Mouse (Mus musculus) hindbrain, postnatal 0 days (tissue): ENCODE data around the gene Psd4. TPM values are rescaled to one million over a fixed set of nuclear protein-coding genes. Genes with fewer than 3 reads are reported as not detected.
A peak's percentile ranks its signal among the peaks of the same experiment; 100 is the strongest.

Experiments used
- ATAC-seq: fragments of 200-750 bp; cut with Nextera tagmentation; 2 replicates; pipeline ENCODE4 v1.8.0; 2017; ENCODE audit warnings: mild to moderate bottlenecking, moderate TSS enrichment, moderate library complexity
- DNase-seq: peaks from one replicate; pipeline ENCODE4 v3.0.0-alpha.2; 2015; ENCODE audit warnings: low spot score
- H3K27ac ChIP-seq: fragments of 300-500 bp; sonication (generic); 2 replicates; pipeline ENCODE4 v1.5.1; 2014; ENCODE audit warnings: mild to moderate bottlenecking
- H3K27me3 ChIP-seq: fragments of 300-500 bp; sonication (generic); 2 replicates; pipeline ENCODE4 v1.6.1; 2014; ENCODE audit warnings: low read length, mixed read lengths; ENCODE audit not compliant: insufficient read depth
- H3K36me3 ChIP-seq: fragments of 300-500 bp; sonication (generic); 2 replicates; pipeline ENCODE4 v1.6.1; 2014; ENCODE audit warnings: low read length, mixed read lengths; ENCODE audit not compliant: insufficient read depth
- H3K4me1 ChIP-seq: fragments of 300-500 bp; sonication (generic); 2 replicates; pipeline ENCODE4 v1.6.1; 2014; ENCODE audit warnings: antibody characterized with exemption, low read length, mixed read lengths; ENCODE audit not compliant: insufficient read depth
- H3K4me2 ChIP-seq: fragments of 300-500 bp; sonication (generic); 2 replicates; pipeline ENCODE4 v1.6.1; 2014; ENCODE audit warnings: low read depth, mild to moderate bottlenecking, low read length, moderate library complexity, mixed read lengths
- H3K4me3 ChIP-seq: fragments of 300-500 bp; sonication (generic); 2 replicates; pipeline ENCODE4 v1.5.1; 2014; ENCODE audit warnings: low read length
- H3K9ac ChIP-seq: fragments of 300-500 bp; sonication (generic); replicated peaks from 2 replicates; pipeline ENCODE4 v1.6.1; 2014; ENCODE audit warnings: mild to moderate bottlenecking, low read length, moderate library complexity, mixed read lengths
- H3K9me3 ChIP-seq: fragments of 300-500 bp; sonication (generic); 2 replicates; pipeline ENCODE4 v1.6.1; 2016; ENCODE audit warnings: low read length, mixed read lengths
- CTCF ChIP-seq: IDR thresholded peaks from 2 replicates; pipeline ENCODE4 v1.5.1; 2016; ENCODE audit warnings: antibody characterized with exemption, control low read depth, low read depth
- WGBS: fragments of 180-500 bp; shearing (Covaris S2); extraction: QIAGEN DNeasy Blood & Tissue Kit; methylation state at CpG from one replicate; pipeline ENCODE4 v1.1.7; 2014; 5-methylcytosine and 5-hydroxymethylcytosine counted together
- polyA plus RNA-seq: library from polyadenylated mRNA; unstranded; fragments of >200 nt; fragmentation: Nextera tagmentation; extraction: Ambion mirVana; gene quantifications from 2 replicates; pipeline ENCODE4 v1.2.1, GENCODE M21; 2015
- total RNA-seq: library from RNA; depleted of rRNA; stranded (reverse); fragments of >200 nt; gene quantifications from 2 replicates; pipeline ENCODE4 v1.2.3, GENCODE M21; 2014; rRNA removed

Gene Psd4
- total RNA-seq (1.3 and 7.0 TPM in 2 replicates), polyA plus RNA-seq (0.71 and 1.2 TPM in 2 replicates)

- Histone ChIP-seq H3K27me3 (no peaks in the 10 kb centered on the region), H3K4me2 (peak within 1 kb of the TSS; percentile 76), H3K36me3 (no peaks in the 10 kb centered on the region), H3K9me3 (no peaks in the 10 kb centered on the region), H3K4me1 (peaks cover 8% of the 10 kb centered on the region; the same call in 1 of the 2 replicates), H3K9ac (peak within 1 kb of the TSS; percentile 37), H3K4me3 (peak within 1 kb of the TSS; percentile 45), H3K27ac (no peak within 1 kb of the TSS)
- peak; percentile 64 for DNase-seq
- WGBS = 4% methylated on average over 46 of the region's 47 CpGs
- peak; percentile 86 for ATAC-seq
- TF ChIP-seq CTCF = peak; percentile 22; the same call in 1 of the 2 replicates
These were observed at the start of gene Psd4 for GRCm38 (mm10) chr2:24367030-24367894. Gene Psd4, plus strand, starts transcription at chr2:24367580.

GRCm38 (mm10) chr2:24317919-24318598 is 49.3 kb upstream of the Psd4 start:
- Histone ChIP-seq H3K4me1 (no peaks in the 10 kb centered on the region), H3K9ac (no peak overlapping the region), H3K27ac (no peak overlapping the region), H3K4me3 (no peak overlapping the region), H3K27me3 (no peaks in the 10 kb centered on the region), H3K9me3 (no peaks in the 10 kb centered on the region), H3K36me3 (no peaks in the 10 kb centered on the region), H3K4me2 (no peak overlapping the region)
- WGBS = 84% methylated on average over 4 of the region's 4 CpGs
- no peak for TF ChIP-seq CTCF
- no peak for ATAC-seq
- DNase-seq = no peak

GRCm38 (mm10) chr2:24335333-24335732 is 32.0 kb upstream of the Psd4 start:
- H3K4me3 ChIP-seq = no peak overlapping the region
- ATAC-seq = no peak
- 62% methylated on average over 3 of the region's 3 CpGs for WGBS
- no peaks in the 10 kb centered on the region for H3K4me1 ChIP-seq
- H3K9me3 ChIP-seq = no peaks in the 10 kb centered on the region
- no peaks in the 10 kb centered on the region for H3K36me3 ChIP-seq
- no peak overlapping the region for H3K27ac ChIP-seq
- H3K27me3 ChIP-seq = no peaks in the 10 kb centered on the region
- no peak for TF ChIP-seq CTCF
- no peak overlapping the region for H3K4me2 ChIP-seq
- DNase-seq = no peak
- no peak overlapping the region for H3K9ac ChIP-seq

GRCm38 (mm10) chr2:24336545-24336944 is 30.8 kb upstream of the Psd4 start, which contains the start of gene Il1rn:
Gene Il1rn, plus strand, starts transcription at chr2:24336853.
- no peaks in the 10 kb centered on the region for H3K9me3 ChIP-seq
- TF ChIP-seq CTCF = no peak
- H3K36me3 ChIP-seq = no peaks in the 10 kb centered on the region
- H3K4me1 ChIP-seq = no peaks in the 10 kb centered on the region
- no peak within 1 kb of the TSS for H3K4me2 ChIP-seq
- ATAC-seq = no peak
- no peak within 1 kb of the TSS for H3K4me3 ChIP-seq
- DNase-seq = no peak
- no peaks in the 10 kb centered on the region for H3K27me3 ChIP-seq
- 81% methylated on average over 2 of the region's 2 CpGs for WGBS
- H3K27ac ChIP-seq = no peak within 1 kb of the TSS
- no peak within 1 kb of the TSS for H3K9ac ChIP-seq

GRCm38 (mm10) chr2:24341395-24341885 is 25.9 kb upstream of the Psd4 start:
- H3K4me3 ChIP-seq = no peak overlapping the region
- no peak overlapping the region for H3K9ac ChIP-seq
- no peak for ATAC-seq
- no peaks in the 10 kb centered on the region for H3K27me3 ChIP-seq
- no peaks in the 10 kb centered on the region for H3K4me1 ChIP-seq
- H3K27ac ChIP-seq = no peak overlapping the region
- WGBS = 71% methylated on average over 3 of the region's 3 CpGs
- DNase-seq = no peak
- no peak overlapping the region for H3K4me2 ChIP-seq
- H3K9me3 ChIP-seq = no peaks in the 10 kb centered on the region
- no peaks in the 10 kb centered on the region for H3K36me3 ChIP-seq
- no peak for TF ChIP-seq CTCF

GRCm38 (mm10) chr2:24344619-24345018 is 22.8 kb upstream of the Psd4 start:
- 73% methylated on average over 4 of the region's 4 CpGs for WGBS
- no peaks in the 10 kb centered on the region for H3K36me3 ChIP-seq
- H3K9ac ChIP-seq = no peak overlapping the region
- H3K27me3 ChIP-seq = no peaks in the 10 kb centered on the region
- H3K27ac ChIP-seq = no peak overlapping the region
- DNase-seq = no peak
- no peak for ATAC-seq
- TF ChIP-seq CTCF = no peak
- H3K9me3 ChIP-seq = no peaks in the 10 kb centered on the region
- H3K4me3 ChIP-seq = no peak overlapping the region
- no peaks in the 10 kb centered on the region for H3K4me1 ChIP-seq
- H3K4me2 ChIP-seq = no peak overlapping the region
